Mouse (Mus musculus): Measurements from ENCODE around the gene Mgarp.
"Not testable (repeated sequence)": the region's sequence is repeated elsewhere in the genome, so short reads cannot be mapped to it uniquely, and the experiment has no call there.

The Mgarp gene

DNA sequence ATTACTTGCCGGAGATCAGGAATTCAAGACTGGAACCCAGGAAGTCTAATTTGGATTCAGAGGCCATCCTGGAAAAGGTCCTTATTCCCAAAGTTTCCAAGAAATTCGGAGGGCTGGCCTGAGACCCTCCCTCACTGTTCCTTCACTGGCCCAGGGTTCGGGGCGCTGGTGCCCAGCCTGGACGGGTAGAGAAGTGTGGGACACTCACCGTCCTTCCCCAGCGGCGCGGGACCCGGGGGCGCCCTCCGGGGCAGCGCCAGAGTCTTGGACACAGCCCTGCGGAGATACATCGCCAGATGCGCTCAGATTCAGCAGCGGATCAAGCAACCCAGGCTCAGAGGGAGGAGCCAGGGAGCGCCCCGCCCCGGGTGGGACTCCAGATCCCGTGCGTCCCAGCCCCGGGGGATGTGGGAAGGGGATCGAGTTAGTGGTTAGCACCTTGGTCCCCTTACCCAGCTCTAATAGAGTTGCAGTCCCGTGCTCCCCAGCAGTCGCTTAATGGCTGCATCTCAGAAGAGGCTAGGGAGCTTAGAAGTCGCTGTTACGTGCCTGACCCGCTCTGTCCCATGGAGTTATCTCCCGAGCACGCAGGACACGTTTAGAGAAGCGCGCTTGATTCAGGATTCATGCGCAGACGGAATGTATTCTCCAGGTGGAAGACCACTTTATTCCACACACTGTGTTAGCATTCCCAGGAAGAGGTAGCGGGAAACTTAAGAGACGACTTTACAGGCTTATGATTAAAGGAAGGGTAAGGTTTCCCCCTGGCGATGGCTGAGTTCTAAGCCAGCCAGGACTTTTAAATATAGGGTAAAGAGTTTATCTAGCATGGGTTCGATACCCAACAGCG lies at the start of gene Mgarp:
Gene Mgarp (minus strand): TSS at position 520 of the 850 bp plus-strand sequence.
- peak; percentile 89 for DNase-seq (ENCODE audit: extremely low spot score)

DNA sequence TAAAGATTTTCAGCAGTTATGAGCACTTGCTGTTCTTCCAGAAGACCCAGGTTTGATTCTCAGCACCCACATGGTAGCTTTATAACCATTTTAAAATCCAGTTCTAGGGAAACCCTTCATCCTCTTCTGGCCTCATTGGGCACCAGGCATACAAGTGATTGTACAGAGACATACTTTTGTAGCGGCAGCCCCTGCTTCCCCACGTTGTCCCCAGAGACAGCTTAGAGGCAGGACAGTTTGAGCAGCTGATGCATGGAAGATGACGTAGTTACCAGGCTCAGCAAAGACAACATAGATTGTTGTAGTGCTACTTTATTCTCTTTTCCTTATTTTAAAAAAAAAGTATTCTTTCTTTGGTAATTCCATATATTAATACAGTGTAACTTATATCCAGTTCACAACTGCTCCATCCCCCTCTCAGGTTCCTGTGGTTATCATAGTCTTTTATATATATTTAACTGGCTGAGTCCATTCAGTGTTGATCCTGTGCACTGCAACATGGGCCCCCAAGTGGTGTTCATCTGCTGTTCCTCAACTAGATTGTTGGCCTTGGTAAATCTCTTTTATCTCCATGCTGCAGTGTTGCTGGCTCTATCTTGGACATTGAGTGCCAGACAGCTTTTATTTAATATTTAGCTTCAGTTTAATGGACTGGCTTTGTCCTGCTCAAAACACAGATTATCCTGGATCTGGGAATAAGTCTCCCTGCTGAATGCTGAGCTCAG lies 38.5 kb upstream of the Mgarp start:
- DNase-seq (ENCODE audit: extremely low spot score) = no peak

DNA sequence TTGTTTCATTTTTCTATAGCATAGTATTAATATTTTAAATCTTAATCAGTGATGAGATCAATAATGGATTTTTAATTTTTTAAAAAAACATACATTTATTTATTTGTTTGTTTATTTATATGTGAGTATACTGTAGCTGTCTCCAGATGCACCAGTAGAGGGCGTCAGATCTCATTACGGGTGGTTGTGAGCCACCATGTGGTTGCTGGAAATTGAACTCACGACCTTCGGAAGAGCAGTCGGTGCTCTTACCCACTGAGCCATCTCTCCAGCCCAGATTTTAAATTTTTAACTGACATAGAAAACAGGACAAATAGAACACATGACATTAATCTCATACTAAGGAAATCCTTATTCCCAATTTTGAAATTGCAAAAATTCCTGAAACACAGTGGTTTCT lies 37.8 kb upstream of the Mgarp start:
- not testable (repeated sequence) for DNase-seq (ENCODE audit: extremely low spot score)

DNA sequence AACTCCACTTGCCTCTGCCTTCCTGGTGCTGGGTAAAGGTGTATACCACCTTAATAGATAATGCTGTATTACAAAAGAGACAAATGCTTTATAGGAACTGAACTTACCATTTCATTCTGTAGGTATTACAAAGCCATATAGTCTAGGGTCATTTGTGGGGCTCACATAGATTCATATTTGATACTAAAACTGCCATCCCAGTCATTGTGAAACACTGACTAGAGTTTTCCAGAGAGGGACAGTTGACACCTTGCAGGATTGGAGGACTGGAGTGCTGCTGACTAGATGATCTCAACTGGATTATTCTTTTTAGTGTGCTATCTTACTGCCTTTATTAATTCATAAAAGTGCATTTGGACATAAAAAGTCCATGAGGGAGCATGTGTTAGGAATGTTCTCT lies 28.9 kb upstream of the Mgarp start:
- no peak for DNase-seq (ENCODE audit: extremely low spot score)

DNA sequence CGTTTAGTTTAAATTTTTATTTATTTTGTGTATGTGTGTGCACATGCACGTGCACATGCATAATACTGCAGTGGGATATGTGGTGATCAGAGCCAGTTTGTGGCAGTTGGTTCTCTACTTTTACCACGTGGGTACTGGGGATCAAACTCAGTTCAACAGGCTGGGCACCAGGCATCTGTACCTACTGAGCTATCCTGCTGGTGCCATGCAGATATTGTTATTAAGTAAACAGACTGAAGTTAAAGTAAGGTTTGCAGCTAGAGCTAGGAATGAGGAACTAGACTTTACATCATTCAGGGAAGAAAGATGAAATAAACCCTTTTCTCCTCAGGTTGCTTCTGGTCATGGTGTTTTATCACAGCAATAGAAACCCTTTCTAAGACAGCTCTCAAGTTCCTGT lies 25.4 kb upstream of the Mgarp start:
- no peak for DNase-seq (ENCODE audit: extremely low spot score)

DNA sequence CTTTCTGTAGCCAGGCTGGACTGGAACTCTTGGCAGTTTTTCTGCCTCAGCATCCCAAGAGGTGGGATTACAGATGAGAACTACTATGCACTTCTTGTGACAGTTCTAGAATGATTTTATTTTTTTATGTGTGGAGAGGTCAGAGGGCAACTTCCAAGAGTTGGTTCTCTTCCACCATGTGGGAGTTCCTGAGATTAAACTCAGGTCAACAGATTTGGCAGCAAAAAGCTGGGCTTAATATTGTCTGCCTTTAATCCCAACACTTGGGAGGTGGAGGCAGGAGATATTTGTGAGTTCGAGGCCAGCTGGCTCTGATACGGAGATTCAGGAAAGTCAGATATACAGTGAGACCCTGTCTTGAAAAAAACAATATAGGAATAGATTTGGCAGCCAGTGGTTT lies 21.4 kb upstream of the Mgarp start:
- DNase-seq (ENCODE audit: extremely low spot score) = no peak

DNA sequence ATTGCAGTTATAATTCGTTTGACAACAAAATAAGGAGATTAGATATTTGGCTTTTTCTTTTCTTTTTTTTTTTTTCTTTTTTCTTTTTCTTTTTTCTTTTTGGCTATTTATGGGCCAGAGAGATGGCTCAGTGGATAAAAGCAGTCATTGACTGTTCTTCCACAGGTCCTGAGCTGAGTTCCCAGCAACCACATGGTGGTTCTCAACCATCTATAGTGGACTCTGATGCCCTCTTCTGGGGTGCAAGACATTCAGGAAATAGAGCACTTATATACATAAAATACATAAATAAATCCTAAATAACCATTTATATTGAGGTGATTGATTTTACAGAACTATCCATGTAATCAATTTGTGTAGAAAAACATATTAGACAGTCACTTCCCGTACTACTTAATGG lies 20.9 kb upstream of the Mgarp start:
- DNase-seq (ENCODE audit: extremely low spot score) = no peak

DNA sequence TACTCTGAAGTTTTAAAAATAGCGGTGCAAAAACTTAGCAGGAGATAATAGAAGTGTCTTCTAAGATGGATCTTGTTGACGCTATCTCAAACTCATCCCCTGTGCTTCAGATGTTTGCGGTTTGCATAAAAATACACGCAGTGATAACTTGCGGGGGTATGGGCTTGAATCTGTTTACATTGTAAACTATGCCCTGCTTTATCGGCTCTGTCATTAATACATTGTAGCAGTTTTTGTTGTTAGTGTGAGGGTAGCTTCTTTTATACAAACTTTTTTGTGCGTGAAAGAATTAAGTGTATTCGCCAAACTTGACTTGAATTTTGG lies 20.6 kb upstream of the Mgarp start:
- no peak for DNase-seq (ENCODE audit: extremely low spot score)

DNA sequence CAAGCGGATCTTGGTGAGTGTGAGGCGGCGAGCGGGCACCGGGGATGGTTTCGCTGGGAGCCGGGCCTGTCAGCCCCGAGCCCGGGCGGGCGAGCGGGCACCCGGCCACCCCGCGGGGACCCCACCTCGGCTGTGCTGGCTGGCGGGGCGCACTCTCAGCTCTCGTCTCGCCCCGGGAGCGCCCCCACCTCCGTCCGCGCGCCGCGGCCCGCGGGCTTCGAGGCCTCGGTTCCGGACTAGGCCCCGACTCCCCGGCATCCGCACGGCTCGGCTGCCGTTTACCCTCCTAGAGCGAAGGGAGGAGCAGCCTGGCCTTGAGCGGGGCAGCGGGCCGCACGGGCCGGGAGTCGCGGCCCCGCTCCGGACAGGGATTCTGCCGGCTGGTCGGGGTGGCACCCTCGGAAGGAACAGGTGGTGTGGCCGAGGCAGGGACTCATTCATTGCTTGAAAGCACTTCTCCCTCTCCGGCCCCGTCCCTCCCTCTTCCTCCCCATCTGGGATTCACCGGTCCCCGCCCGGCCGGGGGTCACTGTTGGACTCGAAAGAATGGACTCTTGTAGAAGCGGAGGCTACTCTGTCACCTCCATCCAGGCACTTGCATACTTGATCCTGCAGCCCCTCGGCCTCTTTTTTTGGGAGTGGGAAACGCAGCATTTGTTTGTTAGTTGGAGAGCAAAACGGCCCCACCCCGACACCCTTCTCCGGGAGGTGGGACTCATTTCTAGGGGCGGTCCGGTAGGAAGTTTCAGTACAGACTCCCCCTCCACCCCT lies 20.0 kb upstream of the Mgarp start:
- DNase-seq (ENCODE audit: extremely low spot score) = peak; percentile 57

DNA sequence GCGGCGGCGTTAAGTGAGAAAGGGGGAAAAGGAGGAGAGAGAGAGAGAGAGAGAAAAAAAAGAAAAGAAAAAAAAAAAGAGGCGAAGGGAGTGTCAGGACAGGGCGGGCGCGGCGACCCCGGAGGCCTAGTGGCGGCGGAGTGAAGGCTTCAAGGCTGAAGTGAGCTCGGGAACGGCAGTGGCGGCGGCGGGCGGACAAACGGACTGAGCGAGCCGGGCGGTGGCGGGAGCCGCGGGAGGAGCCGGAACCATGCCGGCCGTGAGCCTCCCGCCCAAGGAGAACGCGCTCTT lies 19.5 kb upstream of the Mgarp start:
- DNase-seq (ENCODE audit: extremely low spot score) = no peak

DNA sequence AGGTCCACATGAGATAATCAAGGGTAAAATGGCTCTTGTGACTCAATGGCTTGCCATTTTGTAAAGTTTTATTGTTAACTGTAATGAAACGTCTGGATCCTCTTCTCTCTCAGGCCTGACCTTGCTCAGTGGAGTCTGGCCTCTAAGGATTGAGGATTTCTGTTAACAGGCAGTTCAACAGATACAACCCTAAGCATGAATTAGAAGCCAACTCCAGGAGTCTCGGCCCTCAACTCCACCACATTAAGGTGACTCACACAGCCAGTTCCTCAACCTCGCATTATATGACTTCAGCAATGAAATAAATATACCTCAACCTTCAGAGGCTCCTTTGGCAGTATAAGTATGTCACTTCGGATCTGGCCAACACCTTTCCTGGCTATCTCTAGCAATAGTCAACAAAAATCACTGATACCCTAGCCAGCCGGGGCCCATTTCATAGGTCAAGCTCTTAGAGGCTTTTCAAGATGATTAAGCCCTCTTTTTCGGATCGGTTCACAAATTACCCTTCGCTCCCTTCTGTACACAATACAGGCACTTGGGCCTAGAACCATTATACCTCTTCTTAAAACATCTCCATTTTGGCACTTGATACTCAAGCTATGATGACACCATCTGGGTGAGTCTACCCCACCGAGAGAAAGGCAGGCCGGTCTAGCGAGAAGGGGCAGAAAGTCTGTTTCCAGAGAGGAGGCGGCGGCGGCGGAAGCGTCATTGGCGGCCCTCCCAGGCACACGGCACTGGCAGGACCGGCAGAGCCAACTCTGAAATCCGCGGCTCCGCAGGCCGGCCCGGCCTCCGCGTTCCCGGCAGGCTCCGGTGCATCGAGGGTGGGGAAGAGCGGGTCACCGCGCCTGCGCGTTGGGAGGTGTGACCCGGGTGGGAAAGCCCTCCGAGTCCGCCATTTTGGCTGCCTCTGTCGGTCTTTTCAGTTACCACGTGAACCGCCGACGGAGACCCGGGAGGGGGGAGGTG lies 18.8 kb upstream of the Mgarp start, which contains the start of gene Naa15:
Gene Naa15 (plus strand): TSS at position 51 of the 975 bp plus-strand sequence.
- peak; percentile 95 for DNase-seq (ENCODE audit: extremely low spot score)

DNA sequence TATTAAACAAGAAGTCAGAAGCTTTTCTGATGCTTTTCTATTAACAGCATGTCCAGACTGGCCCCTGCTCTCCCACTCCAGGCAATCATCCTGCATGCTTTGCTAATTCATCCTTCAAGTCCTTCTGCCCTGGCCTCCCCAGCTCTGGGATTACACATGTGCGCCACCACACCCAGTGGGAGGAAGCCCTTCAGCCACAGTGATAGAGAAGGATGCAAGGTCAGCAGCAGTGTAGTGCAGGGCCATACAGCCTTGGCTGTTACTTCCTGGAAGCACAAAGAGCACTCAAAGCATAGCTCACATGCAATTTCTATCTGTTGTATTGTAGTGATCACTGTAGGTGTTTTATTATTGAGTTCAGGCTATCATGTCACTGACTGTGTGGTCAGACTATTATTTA lies 16.7 kb upstream of the Mgarp start:
- DNase-seq (ENCODE audit: extremely low spot score) = no peak

DNA sequence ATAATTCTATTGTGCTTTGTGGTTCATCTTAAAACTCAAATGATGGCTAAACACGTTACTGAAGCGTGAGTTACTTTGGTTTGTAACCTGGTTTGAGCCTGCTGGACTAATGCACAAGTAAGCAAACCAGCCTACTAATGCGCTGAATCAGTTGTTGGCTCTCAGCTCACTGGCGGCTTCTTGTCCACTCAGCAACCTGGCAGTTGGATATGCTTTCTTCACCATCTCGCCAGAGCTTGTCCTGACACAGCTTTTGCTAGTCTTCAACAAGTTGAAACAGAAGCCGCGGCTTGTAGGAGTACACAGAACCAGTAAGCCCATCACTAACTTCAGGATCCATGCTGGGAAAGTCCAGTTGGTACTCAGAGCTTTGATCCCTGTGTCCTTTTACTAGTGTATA lies 15.9 kb upstream of the Mgarp start:
- no peak for DNase-seq (ENCODE audit: extremely low spot score)

DNA sequence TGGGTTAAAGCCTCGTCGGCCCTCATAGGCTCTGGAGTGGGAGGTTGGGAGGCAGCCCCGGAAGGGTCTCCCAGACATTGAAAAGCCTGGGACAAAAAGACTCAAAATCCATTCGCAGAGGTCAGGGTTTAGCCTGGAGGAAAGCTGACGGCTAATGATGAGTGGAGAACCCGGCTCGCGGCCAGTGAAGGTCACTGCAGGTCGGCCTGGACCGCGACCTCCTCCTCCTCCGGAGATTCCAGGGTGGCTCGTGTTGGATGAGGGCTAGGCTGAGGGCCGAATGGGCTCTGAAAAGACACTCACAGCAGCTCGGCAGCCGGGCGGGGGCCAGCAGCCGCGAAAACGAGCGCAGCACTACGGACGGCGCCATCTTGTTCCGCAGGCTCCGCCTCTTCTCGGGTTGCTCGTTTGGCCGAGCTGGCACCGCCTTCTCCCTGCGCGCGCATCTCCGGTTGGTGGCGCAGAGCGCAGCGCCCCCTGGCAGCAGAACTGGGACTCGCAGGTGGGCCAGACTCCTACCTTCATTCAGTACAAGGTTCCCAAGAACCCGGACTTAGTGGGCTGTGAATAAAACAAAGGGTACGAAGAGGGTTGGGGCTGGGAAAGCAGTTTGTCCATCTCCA lies 12.1 kb upstream of the Mgarp start, which contains the start of gene Ndufc1:
Gene Ndufc1 (minus strand): TSS at position 428 of the 623 bp plus-strand sequence.
- peak; percentile 99 for DNase-seq (ENCODE audit: extremely low spot score)

DNA sequence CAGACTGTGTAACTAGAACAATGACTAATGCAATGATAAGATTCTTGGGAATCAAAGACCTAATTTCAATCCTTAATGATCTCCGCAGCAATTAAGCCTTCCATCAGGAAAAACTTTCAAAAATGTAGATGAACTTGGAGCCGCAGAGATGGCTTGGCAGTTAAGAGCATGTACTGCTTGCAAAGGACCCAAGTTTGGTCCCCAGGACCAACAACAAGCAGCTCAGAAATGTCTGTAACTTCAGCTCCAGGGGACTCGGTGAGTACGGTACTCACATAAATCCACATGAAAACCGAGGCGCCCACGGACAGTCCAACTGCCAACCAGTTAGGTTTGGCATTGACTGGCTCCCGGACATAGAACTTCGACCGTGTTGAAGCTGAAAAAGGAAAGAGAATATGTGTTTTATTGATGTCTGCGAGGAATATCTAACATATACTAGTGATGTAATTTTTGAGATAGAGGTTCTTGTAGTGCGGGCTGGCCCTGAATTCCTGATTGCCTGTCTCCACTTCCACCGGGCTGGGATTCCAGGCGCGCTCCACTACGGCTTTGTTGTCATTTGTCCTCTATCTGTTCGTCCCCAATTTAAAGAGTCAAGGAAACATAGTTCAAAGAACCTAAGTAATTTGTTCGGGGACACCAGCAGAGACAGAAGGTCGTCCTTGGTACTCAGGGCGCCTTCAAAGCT lies 11.5 kb upstream of the Mgarp start:
- no peak for DNase-seq (ENCODE audit: extremely low spot score)

DNA sequence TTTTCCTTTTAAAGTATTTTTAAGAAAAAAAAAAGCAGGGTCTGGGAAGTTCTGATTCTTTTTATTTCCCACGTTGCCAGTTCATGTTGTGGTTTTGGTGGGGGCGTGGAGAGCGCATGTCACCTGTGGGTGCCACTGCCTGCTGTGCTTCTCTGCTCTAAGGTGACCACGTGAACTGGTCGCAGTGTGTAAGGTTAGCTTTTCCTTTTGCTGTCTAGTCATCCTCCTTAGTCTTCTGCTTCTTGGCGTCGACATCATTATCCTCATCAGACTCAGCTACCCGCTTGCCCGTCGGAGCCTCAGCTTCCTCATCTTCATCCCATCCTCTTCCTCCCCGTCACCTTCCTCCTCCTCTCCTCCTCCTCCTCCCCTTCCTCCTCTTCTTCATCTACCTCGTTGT lies 6.1 kb upstream of the Mgarp start:
- DNase-seq (ENCODE audit: extremely low spot score) = no peak

DNA sequence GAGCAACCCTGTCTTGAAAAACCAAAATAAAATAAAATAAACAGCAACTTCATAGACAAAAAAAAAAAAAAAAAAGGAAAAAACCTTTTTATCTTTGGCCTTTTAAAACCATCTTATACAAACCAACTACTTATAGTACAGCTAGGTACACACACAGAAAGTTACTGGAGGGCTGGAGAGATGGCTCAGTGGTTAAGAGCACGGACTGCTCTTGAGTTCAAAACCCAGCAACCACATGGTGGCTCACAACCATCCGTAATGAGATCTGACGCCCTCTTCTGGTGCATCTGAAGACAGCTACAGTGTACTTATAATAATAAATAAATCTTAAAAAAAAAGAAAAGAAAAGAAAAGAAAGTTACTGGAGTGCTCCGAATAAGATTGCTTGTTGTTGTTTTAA lies 5.5 kb upstream of the Mgarp start:
- DNase-seq (ENCODE audit: extremely low spot score) = not testable (repeated sequence)

DNA sequence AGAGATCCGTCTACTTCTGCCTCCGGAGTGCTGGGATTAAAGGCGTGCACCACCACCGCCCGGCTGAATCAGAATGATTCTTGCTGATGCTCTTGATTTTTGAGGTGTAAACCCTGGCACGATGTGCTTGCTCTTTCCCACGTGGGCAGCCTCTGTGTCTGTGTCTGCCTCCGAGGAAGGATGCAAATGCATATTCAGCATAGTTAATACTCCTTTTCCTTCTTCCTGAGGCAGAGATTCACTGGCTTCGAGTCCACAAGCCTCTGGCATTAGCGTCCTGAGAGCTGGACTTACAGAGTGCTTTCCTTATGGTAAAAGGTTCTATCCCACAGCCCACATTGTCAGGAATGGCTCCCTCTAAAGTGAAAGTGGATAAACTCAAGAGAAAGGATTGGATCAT lies 4.1 kb upstream of the Mgarp start:
- no peak for DNase-seq (ENCODE audit: extremely low spot score)

DNA sequence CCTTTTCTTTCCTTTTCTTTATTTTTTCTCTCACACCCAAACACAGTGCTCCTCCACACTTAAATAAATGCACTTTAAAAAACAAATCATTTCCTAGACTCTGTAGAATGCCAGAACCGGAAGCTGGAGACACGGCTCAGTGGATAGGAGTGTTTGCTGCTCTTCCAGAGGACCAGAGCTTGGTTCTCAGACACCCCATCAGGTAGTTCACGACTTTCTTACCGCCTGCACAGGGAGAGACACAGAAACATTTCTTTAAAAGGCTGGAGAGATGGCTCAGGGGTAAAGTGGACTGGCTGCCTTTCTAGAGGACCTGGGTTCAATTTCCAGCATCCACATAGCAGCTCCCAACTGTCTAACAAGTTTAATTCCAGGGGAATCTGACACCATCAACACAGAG lies 3.0 kb upstream of the Mgarp start:
- no peak for DNase-seq (ENCODE audit: extremely low spot score)

DNA sequence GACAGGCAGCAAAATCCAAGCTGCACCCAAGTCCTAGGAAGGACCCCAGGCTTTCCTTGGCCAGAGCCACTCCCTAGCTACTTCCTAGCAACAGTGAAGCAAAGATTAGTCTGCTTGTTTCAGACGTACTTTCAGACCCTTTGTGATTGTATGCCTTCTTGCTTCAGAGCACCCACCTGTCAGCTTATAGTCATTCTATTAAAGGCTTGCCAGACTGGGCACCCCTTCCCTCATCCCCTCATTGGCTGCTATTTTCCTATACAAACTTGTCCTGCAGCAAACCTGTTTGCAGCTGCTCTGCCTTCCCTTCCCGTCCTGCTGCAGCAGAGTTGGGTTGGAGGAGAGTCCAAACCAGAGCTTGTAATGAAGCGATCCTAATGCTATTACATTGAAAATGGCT lies 2.1 kb upstream of the Mgarp start:
- DNase-seq (ENCODE audit: extremely low spot score) = no peak
